Mouse (Mus musculus): ENCODE results near the gene Adam12. TPM values are rescaled to one million over a fixed set of nuclear protein-coding genes. Genes with fewer than 3 reads are reported as not detected.

The Adam12 gene
- polyA plus RNA-seq, 1 experiment from 2014 or later: 9.4 TPM

- CTCF ChIA-PET: no interaction called here
- ATAC-seq (no peak), DNase-seq (ENCODE audit: low read depth, low spot score) (peak; percentile 4)
- POLR2A ChIA-PET: no interaction called here
- in situ Hi-C loops (cut with MboI; ENCODE audit: low pct_unique_long_range_greater_than_20kb): no loop called here
- TF ChIP-seq CTCF (IDR thresholded peaks at IDR 0.05): no peak
- no peaks in the 10 kb centered on the region for H3K27me3 ChIP-seq
These were observed 46.2 kb downstream of the Adam12 start for GRCm38 (mm10) chr7:134185751-134186150.

GRCm38 (mm10) chr7:134181717-134182116 lies 50.2 kb downstream of the Adam12 start:
- POLR2A ChIA-PET: no interaction called here
- DNase-seq (ENCODE audit: low read depth, low spot score) (no peak), ATAC-seq (no peak)
- in situ Hi-C loops (cut with MboI; ENCODE audit: low pct_unique_long_range_greater_than_20kb): no loop called here
- no peak for TF ChIP-seq CTCF (IDR thresholded peaks at IDR 0.05)
- CTCF ChIA-PET: no interaction called here
- H3K27me3 ChIP-seq: no peaks in the 10 kb centered on the region

- CTCF ChIA-PET: no interaction called here
- POLR2A ChIA-PET: interaction anchor here (0.6 kb wide), 1 partner anchor 56 kb away, joined by 3 read pairs; no protein-coding TSS in a partner anchor
- no peak for ATAC-seq
- no peak for DNase-seq (ENCODE audit: low read depth, low spot score)
- no peak for TF ChIP-seq CTCF (IDR thresholded peaks at IDR 0.05)
- in situ Hi-C loops (cut with MboI; ENCODE audit: low pct_unique_long_range_greater_than_20kb): no loop called here
- H3K27me3 ChIP-seq: no peaks in the 10 kb centered on the region
These were observed 50.9 kb downstream of the Adam12 start for GRCm38 (mm10) chr7:134181056-134181455.

GRCm38 (mm10) chr7:134177051-134177450 lies 54.9 kb downstream of the Adam12 start:
- DNase-seq (ENCODE audit: low read depth, low spot score) (no peak), ATAC-seq (no peak)
- CTCF ChIA-PET: interaction anchor here (1.2 to 1.3 kb wide), 2 partner anchors 11 to 27 kb away, joined by 3 read pairs; no protein-coding TSS in a partner anchor
- POLR2A ChIA-PET: no interaction called here
- H3K27me3 ChIP-seq: no peaks in the 10 kb centered on the region
- TF ChIP-seq CTCF (IDR thresholded peaks at IDR 0.05): no peak
- in situ Hi-C loops (cut with MboI; ENCODE audit: low pct_unique_long_range_greater_than_20kb): no loop called here

GRCm38 (mm10) chr7:134175201-134175600 lies 56.7 kb downstream of the Adam12 start:
- ChIA-PET CTCF (no interaction called here), POLR2A (no interaction called here)
- in situ Hi-C loops (cut with MboI; ENCODE audit: low pct_unique_long_range_greater_than_20kb): no loop called here
- DNase-seq (ENCODE audit: low read depth, low spot score): no peak
- no peak for ATAC-seq
- TF ChIP-seq CTCF (IDR thresholded peaks at IDR 0.05): no peak
- H3K27me3 ChIP-seq: no peaks in the 10 kb centered on the region

- in situ Hi-C loops (cut with MboI; ENCODE audit: low pct_unique_long_range_greater_than_20kb): no loop called here
- ChIA-PET CTCF (interaction anchor here (1.3 kb wide), 1 partner anchor 9 kb away, joined by 3 read pairs; no protein-coding TSS in a partner anchor), POLR2A (no interaction called here)
- H3K27me3 ChIP-seq: no peaks in the 10 kb centered on the region
- ATAC-seq: no peak
- TF ChIP-seq CTCF (IDR thresholded peaks at IDR 0.05): no peak
- DNase-seq (ENCODE audit: low read depth, low spot score): no peak
These were observed 58.4 kb downstream of the Adam12 start for GRCm38 (mm10) chr7:134173442-134174090.

GRCm38 (mm10) chr7:134170180-134170910 lies 61.6 kb downstream of the Adam12 start:
- ChIA-PET POLR2A (no interaction called here), CTCF (interaction anchor here (1.0 kb wide), 1 partner anchor 8 kb away, joined by 3 read pairs; no protein-coding TSS in a partner anchor)
- no peak for TF ChIP-seq CTCF (IDR thresholded peaks at IDR 0.05)
- no peak for ATAC-seq
- in situ Hi-C loops (cut with MboI; ENCODE audit: low pct_unique_long_range_greater_than_20kb): no loop called here
- no peak for DNase-seq (ENCODE audit: low read depth, low spot score)
- no peaks in the 10 kb centered on the region for H3K27me3 ChIP-seq

GRCm38 (mm10) chr7:134169780-134170179 lies 62.2 kb downstream of the Adam12 start:
- no peaks in the 10 kb centered on the region for H3K27me3 ChIP-seq
- ChIA-PET CTCF (interaction anchor here (1.0 kb wide), 1 partner anchor 8 kb away, joined by 3 read pairs; no protein-coding TSS in a partner anchor), POLR2A (no interaction called here)
- no peak for DNase-seq (ENCODE audit: low read depth, low spot score)
- ATAC-seq: no peak
- no peak for TF ChIP-seq CTCF (IDR thresholded peaks at IDR 0.05)
- in situ Hi-C loops (cut with MboI; ENCODE audit: low pct_unique_long_range_greater_than_20kb): no loop called here

- CTCF ChIA-PET: interaction anchor here (0.9 kb wide), 1 partner anchor 12 kb away, joined by 3 read pairs; no protein-coding TSS in a partner anchor
- no peak for TF ChIP-seq CTCF (IDR thresholded peaks at IDR 0.05)
- ATAC-seq: no peak
- POLR2A ChIA-PET: no interaction called here
- H3K27me3 ChIP-seq: no peaks in the 10 kb centered on the region
- no peak for DNase-seq (ENCODE audit: low read depth, low spot score)
- in situ Hi-C loops (cut with MboI; ENCODE audit: low pct_unique_long_range_greater_than_20kb): no loop called here
These were observed 64.4 kb downstream of the Adam12 start for GRCm38 (mm10) chr7:134167586-134167985.

GRCm38 (mm10) chr7:134163751-134164150 lies 68.2 kb downstream of the Adam12 start:
- TF ChIP-seq CTCF (IDR thresholded peaks at IDR 0.05): no peak
- ChIA-PET POLR2A (interaction anchor here (0.6 kb wide), 1 partner anchor 208 kb away, joined by 3 read pairs; no protein-coding TSS in a partner anchor), CTCF (interaction anchor here (0.9 kb wide), 1 partner anchor 10 kb away, joined by 3 read pairs; no protein-coding TSS in a partner anchor)
- no peak for ATAC-seq
- in situ Hi-C loops (cut with MboI; ENCODE audit: low pct_unique_long_range_greater_than_20kb): no loop called here
- H3K27me3 ChIP-seq: no peaks in the 10 kb centered on the region
- no peak for DNase-seq (ENCODE audit: low read depth, low spot score)

- TF ChIP-seq CTCF (IDR thresholded peaks at IDR 0.05): no peak
- no peak for ATAC-seq
- in situ Hi-C loops (cut with MboI; ENCODE audit: low pct_unique_long_range_greater_than_20kb): no loop called here
These were observed 69.1 kb downstream of the Adam12 start for GRCm38 (mm10) chr7:134162886-134163285.

More at GRCm38 (mm10) chr7:134162886-134163285, 69.1 kb downstream of the Adam12 start:
- ChIA-PET POLR2A (no interaction called here), CTCF (no interaction called here)
- DNase-seq (ENCODE audit: low read depth, low spot score): no peak
- H3K27me3 ChIP-seq: no peaks in the 10 kb centered on the region

Data from Patski (cell line).